Mouse (Mus musculus) erythroid progenitor cell, adult 5-6 weeks (primary cell): ENCODE measurements around the gene Wnt16. TPM values are rescaled to one million over a fixed set of nuclear protein-coding genes. Genes with fewer than 3 reads are reported as not detected.
"Not testable (repeated sequence)": the region's sequence is repeated elsewhere in the genome, so short reads cannot be mapped to it uniquely, and the experiment has no call there.

Experiments used
- ATAC-seq: replicated peaks from 2 replicates; pipeline ENCODE4 v1.8.0; 2016; ENCODE audit warnings: moderate number of reproducible peaks, mild to moderate bottlenecking, moderate TSS enrichment, inconsistent platforms; ENCODE audit not compliant: poor library complexity, low FRiP score, severe bottlenecking
- total RNA-seq, 2 experiments: library from RNA; stranded (forward) in 1 of 2; stranded (reverse) in 1 of 2; fragments of 150-400 nt in 1 of 2; fragments of 186-747, 209-891 nt in 1 of 2; gene quantifications; 2 replicates each; pipeline versions ENCODE4 v1.2.3 to v1.2.4; 2015 to 2017; ENCODE audit warnings: low replicate concordance in 2 of 2

Wnt16 gene
- total RNA-seq (2015; ENCODE audit: low replicate concordance) = not detected in 2 replicates
- not detected in 2 replicates for total RNA-seq (2017; ENCODE audit: low replicate concordance)

DNA sequence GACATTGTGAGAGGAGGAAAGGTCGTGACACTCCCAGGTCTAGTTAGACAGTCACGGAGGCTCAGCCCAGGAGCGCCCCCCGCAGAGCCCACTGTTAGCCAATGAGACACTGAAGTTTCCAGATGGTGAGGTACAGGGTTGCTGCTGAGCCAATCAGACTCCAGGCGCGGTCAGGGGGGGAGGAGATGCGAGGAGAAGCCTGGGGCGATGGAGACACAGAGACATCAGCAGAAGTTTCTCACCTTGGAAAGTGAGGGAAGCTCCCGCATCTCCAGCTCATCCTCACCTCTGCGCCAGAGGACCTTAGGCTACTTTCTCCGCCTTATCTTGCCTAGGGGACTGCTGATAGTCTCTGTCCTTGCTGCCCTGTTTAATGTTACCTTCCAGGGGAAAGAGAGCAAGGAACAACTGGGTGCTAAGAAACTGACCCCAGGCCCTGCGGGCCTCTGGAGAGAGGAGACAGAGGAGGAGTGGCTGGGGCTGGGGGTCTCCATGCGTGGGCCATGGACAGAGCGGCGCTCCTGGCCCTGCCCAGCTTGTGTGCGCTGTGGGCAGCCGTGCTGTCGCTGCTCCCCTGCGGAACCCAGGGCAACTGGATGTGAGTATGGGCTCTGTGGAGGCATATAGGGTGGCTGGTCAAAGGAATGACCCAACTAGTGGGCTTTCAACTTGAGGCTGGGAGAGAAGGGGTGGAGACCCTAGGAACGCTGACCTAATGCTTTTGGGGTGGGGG lies at the start of gene Wnt16:
Gene Wnt16 (plus strand): TSS at position 224 of the 733 bp plus-strand sequence.
- ATAC-seq = no peak

DNA sequence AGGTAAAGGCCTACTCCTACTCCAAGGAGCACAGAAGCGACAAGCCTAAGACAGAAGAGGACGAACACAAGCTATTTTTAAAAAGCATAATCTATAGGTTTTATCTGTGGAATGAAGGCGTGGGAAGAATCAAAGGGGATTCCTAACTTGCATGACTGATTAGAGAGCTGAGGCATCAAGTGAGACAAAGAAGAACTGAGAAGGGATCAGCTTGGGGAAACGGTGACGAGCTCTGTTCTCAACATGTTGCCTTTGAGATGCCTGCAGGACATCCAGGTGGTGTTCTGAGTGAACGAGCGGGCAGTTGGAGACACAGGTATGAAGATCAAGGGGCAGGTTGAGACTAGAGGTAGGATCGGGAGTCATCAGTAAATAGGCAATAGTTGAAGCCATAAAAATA lies 44.7 kb upstream of the Wnt16 start:
- ATAC-seq = no peak

GRCm38 (mm10) chr6:22246696-22247095 lies 41.3 kb upstream of the Wnt16 start:
- no peak for ATAC-seq

- no peak for ATAC-seq
Measured at GRCm38 (mm10) chr6:22258784-22259183, 29.2 kb upstream of the Wnt16 start.

GRCm38 (mm10) chr6:22262519-22262918 lies 25.5 kb upstream of the Wnt16 start:
- ATAC-seq = no peak

- not testable (repeated sequence) for ATAC-seq
Measured at GRCm38 (mm10) chr6:22264094-22264493, 23.9 kb upstream of the Wnt16 start.

- ATAC-seq = no peak
Measured at GRCm38 (mm10) chr6:22266018-22266417, 22.0 kb upstream of the Wnt16 start.

DNA sequence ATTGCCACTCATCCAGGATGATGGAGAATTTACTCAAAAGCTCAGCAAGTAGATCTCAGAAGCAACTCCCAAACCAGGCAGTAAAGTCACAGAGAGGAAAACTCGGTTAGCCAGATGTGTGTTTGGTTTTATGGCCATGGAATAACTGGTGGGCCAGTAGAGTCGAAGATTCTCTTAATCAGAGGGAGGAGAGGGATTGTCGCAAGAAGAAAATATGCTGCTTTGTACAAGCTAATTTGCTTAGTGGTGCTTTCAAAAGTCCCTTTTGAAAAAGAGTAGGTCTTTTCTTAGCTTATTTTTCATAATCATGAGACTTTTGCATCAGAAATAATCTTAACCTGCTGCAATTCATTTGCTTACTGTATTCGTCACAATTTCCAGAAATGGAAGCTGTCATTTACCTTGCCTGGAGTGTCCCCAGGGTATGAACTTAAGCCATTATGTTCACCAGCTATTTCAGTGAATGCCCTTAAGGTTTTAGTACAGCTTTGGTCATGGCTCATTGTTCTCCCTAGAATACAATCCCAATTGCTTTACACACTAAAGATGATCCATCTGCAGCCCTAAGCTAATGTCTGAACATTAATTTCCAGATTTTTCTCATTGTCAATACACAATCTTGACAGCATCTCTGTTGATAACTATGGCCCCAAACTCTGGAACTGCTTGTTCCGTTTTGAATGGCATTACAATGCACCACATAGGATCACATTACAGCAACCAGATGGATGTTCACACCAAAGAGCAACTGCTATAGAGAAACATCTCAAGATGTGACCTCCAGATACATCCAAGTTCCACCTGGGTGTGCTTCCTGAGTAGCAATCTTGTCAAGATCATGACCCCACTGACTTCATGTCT lies 20.0 kb upstream of the Wnt16 start:
- ATAC-seq = no peak

DNA sequence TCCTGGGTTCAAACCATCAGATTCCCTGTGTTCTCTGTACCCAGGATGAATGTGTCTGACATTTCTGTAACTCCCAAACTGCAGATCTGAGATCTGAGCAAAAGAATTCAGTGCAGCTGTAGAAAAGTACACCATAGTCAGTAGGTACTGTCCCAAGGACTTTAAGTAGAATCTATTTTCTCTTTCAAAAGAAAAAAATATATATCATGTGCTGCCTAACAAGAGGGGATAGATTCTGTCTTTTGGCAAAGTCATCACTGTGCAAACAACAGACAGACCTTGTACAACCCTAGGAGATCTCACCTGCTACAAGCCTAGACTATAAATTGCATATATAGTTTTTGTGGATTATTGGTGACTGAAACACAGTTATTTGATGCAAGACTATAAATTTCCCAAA lies 19.4 kb upstream of the Wnt16 start:
- no peak for ATAC-seq

GRCm38 (mm10) chr6:22269840-22270521 lies 18.0 kb upstream of the Wnt16 start:
- no peak for ATAC-seq

DNA sequence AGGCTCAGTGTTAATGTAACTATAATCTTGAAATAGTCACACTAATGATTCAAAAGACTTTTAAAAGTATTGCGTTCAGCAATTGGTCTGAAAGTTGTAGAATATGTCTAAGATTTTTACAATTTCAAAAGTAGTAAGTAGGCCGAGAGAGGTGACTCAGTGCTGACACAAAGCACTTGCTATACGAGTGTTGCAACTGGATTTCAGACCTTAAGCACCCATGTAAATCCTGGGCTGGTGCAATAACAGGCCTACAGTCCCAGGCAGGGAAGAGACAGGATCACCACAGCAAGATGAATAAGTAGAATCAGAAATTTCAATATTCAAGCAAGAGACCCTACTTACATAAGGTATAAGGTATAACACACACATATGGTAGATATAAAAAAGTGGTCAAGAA lies 10.1 kb upstream of the Wnt16 start:
- no peak for ATAC-seq

DNA sequence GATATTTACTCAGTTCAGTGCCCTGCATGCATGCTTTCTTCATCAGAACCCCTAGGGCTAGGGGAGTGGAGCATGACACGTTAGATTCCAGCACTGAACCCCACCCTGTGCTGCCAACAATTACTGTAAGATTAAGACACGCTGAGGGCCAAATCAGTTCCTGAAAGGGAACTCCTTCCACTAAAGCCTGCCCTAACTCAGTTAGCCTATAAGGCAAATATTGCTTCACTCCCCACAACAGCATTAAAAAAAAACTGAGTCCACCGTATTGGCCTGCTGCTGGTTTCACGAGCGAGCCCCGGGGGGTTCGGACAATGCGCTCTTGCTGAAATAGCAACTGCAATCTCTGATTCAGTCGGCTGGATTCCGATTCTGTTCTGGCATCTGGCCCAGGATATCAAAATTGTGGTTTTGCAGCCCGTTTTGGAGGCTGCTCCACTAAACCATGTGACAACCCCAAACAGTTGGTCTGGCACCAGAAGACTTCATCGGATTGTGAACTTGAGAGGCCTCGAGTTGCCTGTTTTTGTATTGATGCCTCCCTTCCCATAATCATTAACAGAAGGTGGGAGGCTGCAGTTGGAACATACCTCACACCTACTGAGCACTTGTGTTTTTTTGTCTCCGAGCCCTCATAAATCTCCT lies 7.7 kb upstream of the Wnt16 start:
- no peak for ATAC-seq

DNA sequence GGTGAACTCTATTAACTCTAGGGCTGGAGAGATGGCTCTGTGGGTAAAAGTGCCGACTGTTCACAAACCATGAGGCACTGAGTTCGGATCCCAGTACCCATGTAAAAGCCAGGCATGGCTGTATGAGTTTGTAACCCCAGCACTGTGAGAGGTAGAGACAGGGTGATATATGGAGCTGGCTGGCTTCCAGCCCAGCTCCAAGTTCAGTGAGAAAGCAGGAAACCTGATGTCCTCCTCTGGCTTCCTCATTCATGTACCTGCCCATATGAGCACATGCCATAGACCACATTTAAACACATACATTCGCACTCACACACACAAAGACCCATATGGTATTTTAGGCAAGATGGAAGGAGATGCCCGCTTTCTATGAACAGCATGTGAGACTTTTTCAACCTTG lies 5.6 kb upstream of the Wnt16 start:
- ATAC-seq = no peak

GRCm38 (mm10) chr6:22288737-22289460 lies 872 bp downstream of the Wnt16 start:
- no peak for ATAC-seq

GRCm38 (mm10) chr6:22289461-22290021 lies 1.5 kb downstream of the Wnt16 start:
- ATAC-seq = no peak

DNA sequence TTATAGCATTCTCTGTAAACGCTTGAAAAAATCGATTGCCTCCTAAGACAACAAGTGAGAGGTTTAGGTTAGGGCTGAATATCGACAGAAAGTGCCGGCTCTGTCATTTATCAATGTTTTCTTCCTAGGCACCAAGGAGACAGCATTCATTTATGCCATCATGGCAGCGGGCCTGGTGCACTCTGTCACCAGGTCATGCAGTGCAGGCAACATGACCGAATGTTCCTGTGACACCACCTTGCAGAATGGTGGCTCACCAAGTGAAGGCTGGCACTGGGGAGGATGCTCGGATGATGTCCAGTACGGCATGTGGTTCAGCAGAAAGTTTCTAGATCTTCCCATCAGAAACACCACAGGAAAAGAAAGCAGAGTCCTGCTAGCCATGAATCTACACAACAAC lies 2.8 kb downstream of the Wnt16 start:
- no peak for ATAC-seq

DNA sequence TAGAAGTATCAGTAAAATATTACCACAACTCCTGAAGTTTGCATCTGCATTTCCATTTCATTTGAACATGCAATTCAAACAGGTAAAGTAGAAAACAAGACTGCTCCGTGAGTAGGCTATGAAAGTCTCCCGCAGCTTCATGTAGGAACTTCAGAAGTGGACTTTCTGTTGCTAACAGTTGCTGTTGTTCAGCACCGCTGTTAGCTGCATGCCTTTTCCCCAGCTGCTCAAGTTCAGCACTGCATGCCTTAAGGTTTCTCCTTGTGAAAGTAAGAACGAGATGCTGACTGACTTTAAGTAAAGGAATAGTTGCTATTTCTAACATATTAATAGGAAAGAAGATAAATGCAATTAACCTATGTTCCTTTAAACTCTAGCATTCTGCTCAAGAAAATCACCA lies 4.0 kb downstream of the Wnt16 start:
- ATAC-seq = no peak

DNA sequence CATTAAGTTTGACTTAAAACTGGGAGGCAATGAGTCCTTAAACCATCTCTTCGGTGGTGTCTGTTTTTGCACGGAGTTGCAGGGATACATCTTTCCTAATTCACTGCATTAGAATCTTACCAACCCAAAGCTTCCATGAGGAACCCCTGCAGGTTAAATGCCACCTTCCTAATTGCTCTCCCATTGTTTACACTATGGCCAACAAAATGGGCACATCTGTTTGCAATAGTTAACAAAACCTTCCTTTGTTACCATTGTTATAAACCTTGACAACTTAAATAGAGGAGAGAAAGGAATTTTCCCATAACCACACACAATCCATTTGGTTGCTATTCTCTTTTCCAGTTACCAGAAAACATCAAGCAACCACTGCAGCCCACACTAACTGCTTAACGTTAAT lies 5.9 kb downstream of the Wnt16 start:
- no peak for ATAC-seq

DNA sequence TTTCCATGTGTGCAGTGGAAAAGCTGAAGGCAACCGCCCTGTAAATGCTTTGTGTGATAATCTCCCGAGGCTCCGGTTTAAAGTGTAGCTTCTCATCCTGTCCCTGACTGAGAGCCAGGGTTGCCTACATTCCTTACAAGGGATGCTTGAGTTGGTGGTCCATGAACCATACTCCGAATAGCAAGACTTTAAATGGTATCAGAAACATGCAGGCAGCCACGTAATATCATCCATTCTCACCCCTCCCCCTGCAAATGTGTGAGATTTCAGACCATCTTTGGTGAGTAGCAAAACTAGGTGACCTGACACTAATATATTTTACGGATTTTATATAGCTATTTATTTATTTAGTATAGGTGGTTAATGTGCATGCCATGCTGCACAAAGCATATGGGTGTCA lies 9.0 kb downstream of the Wnt16 start:
- ATAC-seq = no peak
